Mouse (Mus musculus): ENCODE measurements around the gene Olfr559.

GRCm38 (mm10) chr7:102759266-102759665, 32.0 kb upstream of the Olfr559 start, which contains the start of the genes Olfr560 and Olfr78:
- TF ChIP-seq POLR2A (IDR thresholded peaks at IDR 0.05; ENCODE audit: low read depth, low read length) (no peak), CTCF (conservative IDR thresholded peaks at IDR 0.05; ENCODE audit: insufficient read depth, insufficient read length, low read depth, low read length) (no peak)
